Mouse (Mus musculus) midbrain, embryonic 12.5 days (tissue): ENCODE measurements around the gene 2410137M14Rik. TPM values are rescaled to one million over a fixed set of nuclear protein-coding genes. Genes with fewer than 3 reads are reported as not detected.

Experiments
- ATAC-seq: fragments of 200-750 bp; cut with Nextera tagmentation; 2 replicates; pipeline ENCODE4 v1.8.0; 2017; ENCODE audit warnings: low read depth, moderate TSS enrichment, moderate library complexity; ENCODE audit not compliant: low FRiP score
- H3K27ac ChIP-seq: fragments of 300-500 bp; sonication (generic); replicated peaks from 2 replicates; pipeline ENCODE4 v1.5.1; 2016; ENCODE audit warnings: mild to moderate bottlenecking
- H3K27me3 ChIP-seq: fragments of 300-500 bp; sonication (generic); 2 replicates; pipeline ENCODE4 v1.6.1; 2016; ENCODE audit warnings: mild to moderate bottlenecking
- H3K36me3 ChIP-seq: fragments of 300-500 bp; sonication (generic); 2 replicates; pipeline ENCODE4 v1.6.1; 2016
- H3K4me1 ChIP-seq: fragments of 300-500 bp; sonication (generic); 2 replicates; pipeline ENCODE4 v1.6.1; 2016
- H3K4me2 ChIP-seq: fragments of 300-500 bp; sonication (generic); replicated peaks from 2 replicates; pipeline ENCODE4 v1.6.1; 2016; ENCODE audit warnings: mild to moderate bottlenecking, moderate library complexity
- H3K4me3 ChIP-seq: fragments of 300-500 bp; sonication (generic); 2 replicates; pipeline ENCODE4 v1.5.1; 2016; ENCODE audit warnings: mild to moderate bottlenecking
- H3K9ac ChIP-seq: fragments of 300-500 bp; sonication (generic); replicated peaks from 2 replicates; pipeline ENCODE4 v1.6.1; 2016; ENCODE audit warnings: mild to moderate bottlenecking, moderate library complexity
- H3K9me3 ChIP-seq: fragments of 300-500 bp; sonication (generic); 2 replicates; pipeline ENCODE4 v1.6.1; 2016; ENCODE audit warnings: mild to moderate bottlenecking
- WGBS: fragments of 180-500 bp; shearing (Covaris S2); methylation state at CpG from one replicate; pipeline ENCODE4 v1.1.7; 2016; 5-methylcytosine and 5-hydroxymethylcytosine counted together
- polyA plus RNA-seq: library from polyadenylated mRNA; unstranded; fragments of >200 nt; fragmentation: Nextera tagmentation; extraction: Ambion mirVana; gene quantifications from 2 replicates; pipeline ENCODE4 v1.2.1, GENCODE M21; 2016

The 2410137M14Rik gene
- polyA plus RNA-seq, 1 experiment from 2014 or later: 0.28 TPM

DNA sequence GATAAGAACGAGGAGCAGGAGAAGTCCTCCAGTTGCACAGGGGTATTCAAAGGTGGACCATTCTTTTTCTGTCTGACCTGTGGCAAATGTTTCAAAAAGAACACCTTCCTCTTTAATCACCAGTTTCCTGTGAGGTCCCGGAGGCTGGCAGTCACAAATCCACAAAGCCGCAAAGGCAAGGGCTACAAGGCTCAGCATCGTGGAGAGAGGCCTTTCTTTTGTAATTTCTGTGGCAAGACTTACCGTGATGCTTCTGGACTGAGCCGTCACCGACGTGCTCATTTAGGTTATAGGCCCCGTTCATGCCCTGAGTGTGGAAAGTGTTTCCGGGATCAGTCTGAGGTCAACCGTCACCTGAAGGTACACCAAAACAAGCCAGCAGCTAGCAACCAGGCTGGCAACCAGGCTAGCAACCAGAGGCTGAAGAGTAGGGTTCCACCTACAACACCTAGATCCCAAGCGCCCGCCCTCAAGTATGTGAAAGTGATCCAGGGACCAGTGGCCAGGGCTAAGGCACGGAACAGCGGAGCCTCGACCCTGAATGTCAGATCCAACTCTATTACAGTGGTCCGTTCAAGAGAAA is 28.5 kb upstream of the 2410137M14Rik start:
- peaks cover 62% of the 10 kb centered on the region for H3K36me3 ChIP-seq
- no peak for ATAC-seq
- WGBS: 93% methylated on average over 17 of the region's 17 CpGs

DNA sequence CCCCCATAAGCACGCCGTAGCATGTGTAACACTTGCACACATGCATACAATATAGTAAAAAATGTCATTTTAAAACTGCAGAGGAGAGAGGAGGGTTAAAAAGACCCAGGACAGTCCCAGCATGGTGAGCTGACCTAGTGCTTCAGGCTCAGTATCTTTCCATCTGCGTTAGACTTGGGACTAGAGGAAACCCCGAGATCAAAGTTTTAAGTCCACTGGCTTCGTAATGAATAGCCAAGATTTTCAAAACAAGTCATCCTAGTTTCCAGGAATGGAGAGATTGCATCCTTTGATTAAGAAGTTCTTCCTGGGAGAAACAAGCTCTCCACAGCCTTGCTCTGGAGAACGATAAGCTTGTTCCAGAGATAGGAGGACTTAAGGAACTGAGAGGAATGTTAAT is 27.1 kb upstream of the 2410137M14Rik start:
- ATAC-seq: no peak
- H3K27ac ChIP-seq: no peak overlapping the region
- 94% methylated on average over 6 of the region's 6 CpGs for WGBS
- no peak overlapping the region for H3K4me3 ChIP-seq
- H3K9ac ChIP-seq: no peak overlapping the region
- H3K36me3 ChIP-seq: peaks cover 63% of the 10 kb centered on the region
- H3K27me3 ChIP-seq: no peaks in the 10 kb centered on the region
- H3K9me3 ChIP-seq: no peaks in the 10 kb centered on the region
- peaks cover 11% of the 10 kb centered on the region; the same call in 1 of the 2 replicates for H3K4me1 ChIP-seq
- H3K4me2 ChIP-seq: no peak overlapping the region

More for the DNA sequence above, 28.5 kb upstream of the 2410137M14Rik start:
- Histone ChIP-seq H3K4me2 (no peak overlapping the region), H3K4me3 (no peak overlapping the region), H3K27me3 (no peaks in the 10 kb centered on the region), H3K27ac (no peak overlapping the region), H3K9ac (no peak overlapping the region), H3K4me1 (no peaks in the 10 kb centered on the region), H3K9me3 (no peaks in the 10 kb centered on the region)

DNA sequence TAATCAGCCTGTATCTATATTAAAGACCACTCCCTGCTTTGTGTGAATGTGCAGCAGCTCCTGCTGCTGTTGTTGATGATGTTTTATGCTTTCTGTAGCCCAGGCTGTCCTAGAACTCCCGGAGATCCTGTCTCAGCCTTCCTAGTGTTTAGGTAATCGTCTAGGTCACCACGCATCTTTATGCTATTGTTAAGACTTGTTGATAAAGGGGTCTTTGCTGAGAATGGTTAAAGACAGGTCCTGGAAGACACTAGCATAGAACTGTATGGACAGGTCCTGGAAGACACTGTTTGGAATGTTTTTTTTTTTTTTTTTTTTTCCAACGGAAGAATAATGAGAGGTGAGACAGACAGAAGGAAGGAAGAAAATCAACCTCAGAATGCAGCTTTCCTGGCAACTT is 22.3 kb upstream of the 2410137M14Rik start:
- WGBS: 46% methylated on average over 3 of the region's 4 CpGs
- Histone ChIP-seq H3K27ac (peak overlapping the region; percentile 93), H3K4me1 (peaks cover 12% of the 10 kb centered on the region; the same call in 1 of the 2 replicates), H3K9me3 (no peaks in the 10 kb centered on the region), H3K4me3 (peak overlapping the region; percentile 82), H3K27me3 (no peaks in the 10 kb centered on the region), H3K4me2 (peak overlapping the region; percentile 72), H3K9ac (peak overlapping the region; percentile 92), H3K36me3 (peaks cover 29% of the 10 kb centered on the region)
- ATAC-seq: 0 out of 2 replicates have a peak, but pooled peaks have one; percentile 0

DNA sequence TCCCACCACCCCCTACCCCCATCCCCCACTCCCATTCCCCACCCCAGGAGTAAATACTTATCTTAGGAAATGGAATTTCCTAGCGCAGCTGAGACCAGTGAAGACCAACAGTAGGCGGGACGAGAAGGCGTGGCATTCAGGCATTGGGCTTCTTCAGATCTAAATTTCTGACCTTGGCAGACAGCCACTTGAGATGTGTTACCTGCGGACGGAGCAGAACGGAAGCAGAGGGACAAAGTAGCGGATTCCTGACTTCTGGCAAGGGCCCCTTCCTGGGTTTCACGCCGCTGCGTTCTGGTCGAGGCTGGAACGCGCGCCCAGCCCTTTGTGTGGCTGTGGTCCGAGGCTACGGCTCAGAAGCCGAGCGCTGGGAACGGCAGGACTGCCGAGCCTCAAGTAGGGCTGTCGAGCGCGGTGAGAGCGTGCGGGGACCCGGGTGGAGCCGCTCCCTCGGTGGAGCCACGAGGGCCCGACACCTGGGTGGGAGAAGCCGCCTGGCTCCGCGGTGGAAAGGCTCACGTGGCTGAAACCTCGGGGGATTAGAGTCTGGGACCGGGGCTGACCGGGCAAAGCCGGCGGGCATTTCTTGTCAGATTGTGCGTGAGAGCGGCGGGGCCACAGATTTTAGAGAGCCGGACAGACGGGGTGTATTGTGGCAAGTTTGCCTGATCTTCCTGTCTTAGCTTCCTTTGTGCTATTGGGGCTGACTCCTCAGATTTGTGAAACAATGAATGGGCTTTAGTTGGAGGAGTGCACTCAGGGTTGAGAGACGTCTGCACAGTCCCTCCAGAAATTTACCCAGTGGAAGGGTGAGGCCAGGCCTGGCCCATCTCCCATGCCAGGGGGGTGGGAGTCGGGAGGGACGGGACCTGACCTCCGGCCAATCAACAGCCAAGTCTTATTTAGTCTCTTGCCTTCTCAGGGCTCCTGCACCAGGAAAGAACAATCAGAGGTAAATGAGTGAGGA is 21.6 kb upstream of the 2410137M14Rik start:
- Histone ChIP-seq H3K27me3 (no peaks in the 10 kb centered on the region), H3K4me2 (peak overlapping the region; percentile 72), H3K4me3 (peak overlapping the region; percentile 82), H3K9ac (peak overlapping the region; percentile 92), H3K36me3 (peaks cover 22% of the 10 kb centered on the region), H3K9me3 (no peaks in the 10 kb centered on the region), H3K4me1 (peaks cover 12% of the 10 kb centered on the region; the same call in 1 of the 2 replicates), H3K27ac (peak overlapping the region; percentile 93)
- WGBS: under 1% methylated on average over 49 of the region's 49 CpGs
- ATAC-seq: peak; percentile 87

DNA sequence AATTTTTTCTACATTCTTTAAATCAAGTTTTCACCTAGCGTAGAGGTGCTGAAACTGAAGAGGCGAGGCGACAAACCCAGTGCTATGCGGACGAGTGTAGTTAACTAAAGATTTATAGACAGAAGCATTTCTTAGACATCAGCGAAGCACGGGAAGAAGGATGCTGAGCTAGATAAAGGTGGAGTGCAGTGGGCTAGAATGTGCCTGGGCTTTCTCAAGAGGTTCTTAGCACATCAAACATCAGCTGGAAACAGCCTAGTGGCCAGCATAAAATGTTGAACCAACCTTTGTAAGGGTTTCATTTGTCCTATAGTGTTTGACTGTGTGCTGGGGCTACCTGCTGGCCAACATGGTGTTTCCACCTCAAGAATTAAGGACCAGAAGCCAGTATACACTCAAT is 19.8 kb upstream of the 2410137M14Rik start, which contains the start of gene Zfp57:
TSS of gene Zfp57 (plus strand) at position 301 of the 400 bp plus-strand sequence.
- Histone ChIP-seq H3K4me3 (peak within 1 kb of the TSS; percentile 82), H3K36me3 (peaks cover 7% of the 10 kb centered on the region; the same call in 1 of the 2 replicates), H3K27me3 (no peaks in the 10 kb centered on the region), H3K9me3 (no peaks in the 10 kb centered on the region), H3K27ac (peak within 1 kb of the TSS; percentile 93), H3K4me1 (peaks cover 12% of the 10 kb centered on the region; the same call in 1 of the 2 replicates), H3K4me2 (peak within 1 kb of the TSS; percentile 72), H3K9ac (peak within 1 kb of the TSS; percentile 92; the same call in 1 of the 2 replicates)
- 94% methylated on average over 7 of the region's 7 CpGs for WGBS
- ATAC-seq: no peak

DNA sequence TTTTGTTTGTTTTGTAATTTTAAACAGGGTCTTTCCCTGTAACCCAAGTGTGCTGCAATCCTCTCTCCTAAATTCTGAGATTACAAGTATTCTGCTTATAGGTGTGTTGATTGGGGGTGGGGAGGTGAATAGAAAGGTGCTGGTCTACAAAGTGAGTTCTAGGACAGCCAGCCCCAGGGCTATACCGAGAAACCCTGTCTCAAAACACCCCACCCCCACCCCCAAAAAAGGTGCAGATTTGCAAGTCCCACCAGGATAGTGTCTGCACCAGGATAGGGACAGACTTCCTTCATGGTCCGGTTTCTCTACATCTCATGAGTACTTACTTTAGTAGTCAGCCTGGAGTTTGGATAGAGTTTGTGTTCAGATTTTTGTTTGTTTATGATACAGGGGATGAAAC is 17.4 kb upstream of the 2410137M14Rik start:
- Histone ChIP-seq H3K9ac (no peak overlapping the region), H3K27ac (no peak overlapping the region), H3K4me1 (0 out of 2 replicates have a peak, but pooled peaks cover 3% of the 10 kb centered on the region), H3K9me3 (no peaks in the 10 kb centered on the region), H3K27me3 (no peaks in the 10 kb centered on the region), H3K4me3 (no peak overlapping the region), H3K36me3 (no peaks in the 10 kb centered on the region), H3K4me2 (no peak overlapping the region)
- ATAC-seq: no peak
- 81% methylated on average over 2 of the region's 2 CpGs for WGBS

DNA sequence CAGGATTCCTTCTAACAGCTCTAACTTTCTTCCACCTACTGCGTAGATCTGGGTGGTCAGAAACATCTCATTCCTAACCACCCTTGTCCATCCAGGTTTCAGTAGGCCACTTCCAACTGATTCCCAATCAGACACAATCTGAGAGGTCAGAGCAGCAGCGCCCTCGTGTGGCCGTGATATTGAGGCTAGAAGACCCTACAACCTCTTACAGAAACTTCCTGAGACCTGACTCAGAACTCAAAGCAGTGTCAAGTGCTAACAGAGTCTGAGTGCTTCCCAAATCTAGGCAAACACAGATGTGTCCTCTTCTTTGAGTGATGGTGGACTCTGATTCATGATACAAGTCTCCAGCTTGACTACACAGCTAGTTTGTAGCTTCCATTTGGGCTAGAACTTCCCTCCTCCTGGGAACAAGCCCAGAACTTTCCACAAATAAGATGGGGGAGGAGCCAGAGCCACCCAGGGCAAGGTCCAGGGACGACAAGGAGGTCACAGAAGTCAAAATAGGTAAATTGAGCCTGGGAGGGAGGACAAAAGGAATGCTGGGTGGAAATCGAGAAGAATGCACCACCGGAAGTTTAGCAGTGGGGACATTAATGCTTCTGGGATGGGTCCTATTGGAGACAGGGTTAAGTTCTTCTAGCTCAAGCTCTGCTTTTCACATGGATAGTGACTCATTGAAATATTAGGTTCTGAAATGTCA is 16.1 kb upstream of the 2410137M14Rik start:
- no peak overlapping the region for H3K9ac ChIP-seq
- H3K4me3 ChIP-seq: no peak overlapping the region
- no peaks in the 10 kb centered on the region for H3K9me3 ChIP-seq
- no peak overlapping the region for H3K27ac ChIP-seq
- H3K4me1 ChIP-seq: no peaks in the 10 kb centered on the region
- H3K27me3 ChIP-seq: no peaks in the 10 kb centered on the region
- WGBS: 30% methylated on average over 7 of the region's 7 CpGs
- no peak overlapping the region for H3K4me2 ChIP-seq
- ATAC-seq: peak; percentile 60; the same call in 1 of the 2 replicates
- no peaks in the 10 kb centered on the region for H3K36me3 ChIP-seq

DNA sequence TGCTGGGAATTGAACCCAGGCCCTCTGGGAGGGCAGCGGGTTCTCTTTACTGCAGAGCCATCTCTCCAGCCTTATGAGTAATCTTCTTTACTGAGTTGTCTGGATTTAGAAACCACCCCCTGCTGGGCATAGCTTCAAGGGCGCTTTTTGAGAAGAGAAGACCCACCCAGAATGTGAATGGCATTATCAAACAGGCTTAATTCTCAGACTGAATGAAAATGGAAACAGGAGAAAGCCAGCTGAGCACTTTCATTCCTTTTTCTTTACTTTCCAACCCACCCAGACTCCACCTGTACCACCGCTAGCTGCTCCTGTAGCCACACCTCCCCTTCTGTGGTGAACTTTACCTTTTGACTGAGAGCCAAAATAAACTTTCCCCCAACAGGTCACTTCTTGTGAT is 14.4 kb upstream of the 2410137M14Rik start:
- H3K9ac ChIP-seq: no peak overlapping the region
- H3K27me3 ChIP-seq: no peaks in the 10 kb centered on the region
- H3K4me3 ChIP-seq: no peak overlapping the region
- H3K4me2 ChIP-seq: no peak overlapping the region
- no peaks in the 10 kb centered on the region for H3K36me3 ChIP-seq
- 43% methylated on average over 3 of the region's 3 CpGs for WGBS
- ATAC-seq: no peak
- H3K4me1 ChIP-seq: no peaks in the 10 kb centered on the region
- H3K27ac ChIP-seq: no peak overlapping the region
- H3K9me3 ChIP-seq: no peaks in the 10 kb centered on the region

DNA sequence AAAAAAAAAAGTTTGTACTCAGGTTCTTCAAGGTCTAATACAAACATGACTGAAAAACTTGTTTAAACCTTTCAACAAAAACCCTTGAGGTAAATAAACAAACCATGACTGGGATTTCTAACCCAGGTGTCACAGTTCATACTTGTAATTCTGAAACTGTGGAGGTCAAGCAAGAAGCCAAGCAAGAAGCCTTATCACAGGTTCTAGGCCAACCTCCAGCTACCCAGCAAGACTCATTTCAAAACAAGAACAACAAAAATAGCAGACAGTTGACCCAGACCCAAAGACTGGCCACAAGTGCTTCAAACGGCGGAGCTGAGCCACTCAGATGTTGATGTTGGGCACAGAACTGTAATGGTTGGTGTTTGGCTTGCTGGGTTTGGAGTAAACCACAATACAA is 13.5 kb upstream of the 2410137M14Rik start:
- Histone ChIP-seq H3K36me3 (no peaks in the 10 kb centered on the region), H3K4me2 (no peak overlapping the region), H3K27ac (no peak overlapping the region), H3K27me3 (peaks cover 3% of the 10 kb centered on the region), H3K4me3 (no peak overlapping the region), H3K4me1 (no peaks in the 10 kb centered on the region), H3K9ac (no peak overlapping the region), H3K9me3 (no peaks in the 10 kb centered on the region)
- no peak for ATAC-seq
- WGBS: 85% methylated on average over 2 of the region's 2 CpGs

DNA sequence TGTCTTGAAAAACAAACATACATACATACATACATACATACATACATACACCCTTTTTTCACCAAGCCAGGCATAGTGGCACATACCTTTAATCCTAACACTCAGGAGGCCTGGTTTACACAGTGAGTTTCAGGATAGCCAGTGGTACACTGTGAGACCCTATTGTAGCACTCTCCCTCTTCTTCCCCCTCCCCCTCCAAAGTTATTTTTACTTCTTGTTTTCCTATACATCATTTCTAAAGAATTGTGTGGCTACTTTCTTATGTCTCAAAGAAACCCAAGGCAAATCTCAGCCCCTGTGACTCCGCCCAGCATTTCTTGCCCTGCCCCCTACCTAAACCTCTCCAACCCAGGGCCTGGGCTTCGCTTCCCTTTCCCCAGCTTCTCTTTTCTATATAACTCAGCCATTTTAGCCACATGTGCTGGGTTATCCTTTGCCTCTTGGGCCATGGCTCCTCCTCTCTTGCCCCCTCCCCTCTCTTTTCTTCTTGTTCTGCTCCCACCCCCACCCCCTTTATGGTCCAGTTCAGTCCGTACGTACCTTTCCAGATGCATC is 12.8 kb upstream of the 2410137M14Rik start:
- Histone ChIP-seq H3K4me2 (no peak overlapping the region), H3K9ac (no peak overlapping the region), H3K36me3 (no peaks in the 10 kb centered on the region), H3K9me3 (no peaks in the 10 kb centered on the region), H3K4me3 (no peak overlapping the region), H3K27me3 (peaks cover 10% of the 10 kb centered on the region), H3K27ac (no peak overlapping the region), H3K4me1 (no peaks in the 10 kb centered on the region)
- ATAC-seq: no peak
- WGBS: 87% methylated on average over 4 of the region's 4 CpGs

DNA sequence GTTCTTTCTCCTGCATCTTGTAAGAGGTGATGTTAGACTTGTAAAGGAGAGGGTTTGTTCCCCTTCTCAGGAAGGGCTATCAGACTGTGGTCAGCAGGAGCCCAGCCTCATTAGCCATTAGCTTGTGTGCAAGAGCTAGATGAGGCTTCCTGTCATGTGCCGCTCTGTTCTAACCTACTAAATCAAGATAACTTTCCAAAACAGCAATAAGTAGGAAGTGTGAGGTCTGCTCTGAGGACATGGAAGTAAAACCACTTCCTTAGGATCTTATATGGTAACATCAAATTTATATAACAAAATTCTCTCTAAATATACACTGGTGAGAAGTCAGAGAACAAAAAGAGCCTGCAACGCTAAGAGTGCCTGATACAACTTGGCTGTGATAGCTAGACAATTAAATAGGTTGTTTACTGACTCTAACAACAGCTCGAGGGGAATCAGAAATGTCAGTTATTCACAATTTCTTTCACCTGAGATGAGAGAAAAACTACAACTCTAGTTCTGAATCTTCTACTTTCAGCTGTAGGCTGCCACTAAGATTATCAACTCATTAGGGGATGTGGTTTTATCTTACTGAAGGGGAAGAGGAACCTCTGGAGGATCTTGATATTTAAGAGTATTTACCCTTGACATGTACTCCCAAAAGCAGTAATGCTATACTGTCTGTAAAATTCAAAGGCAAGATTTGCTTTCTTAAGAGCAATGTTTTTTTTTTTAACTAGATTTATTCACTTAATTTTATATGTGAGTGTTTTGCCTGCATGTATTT is 11.5 kb upstream of the 2410137M14Rik start:
- Histone ChIP-seq H3K9ac (no peak overlapping the region), H3K4me3 (no peak overlapping the region), H3K9me3 (no peaks in the 10 kb centered on the region), H3K36me3 (no peaks in the 10 kb centered on the region), H3K27ac (no peak overlapping the region), H3K4me1 (no peaks in the 10 kb centered on the region), H3K27me3 (peaks cover 23% of the 10 kb centered on the region), H3K4me2 (no peak overlapping the region)
- WGBS: 78% methylated on average over 3 of the region's 3 CpGs
- ATAC-seq: no peak
